In genomic region chr13:107113949-107114690, GRCm38 (mm10) we compare ENCODE assay signal across 9 mouse cellular contexts.
DNase-seq lines count a peak whose midpoint lies in the region; ATAC-seq and TF ChIP-seq lines count a peak whose summit lies in the region.
"Had no signal": no experiment of that assay in that cellular context is flagged by ENCODE, and none has a peak within 500 bp of the region (broad histone marks: within the 10 kb centered on the region; RNA-seq: fewer than 3 reads in every experiment).

No protein-coding gene starts in this region.

- H3K36me3 ChIP-seq in C2C12 (ENCODE audit: control insufficient read depth, insufficient read depth), result no peaks in the 10 kb centered on the region
- H3K36me3 ChIP-seq in embryonic facial prominence, embryonic 12.5 days, result no peaks in the 10 kb centered on the region
- no peaks in the 10 kb centered on the region for H3K36me3 ChIP-seq in limb, embryonic 13.5 days

- no peaks in the 10 kb centered on the region for H3K79me2 ChIP-seq in C2C12 (ENCODE audit: control insufficient read depth, insufficient read depth)

- H3K4me3 ChIP-seq in C2C12 (ENCODE audit: insufficient read depth, poor library complexity, severe bottlenecking), result no peak overlapping the region
- H3K4me3 ChIP-seq in embryonic facial prominence, embryonic 12.5 days, result no peak overlapping the region
- no peak overlapping the region for H3K4me3 ChIP-seq in limb, embryonic 13.5 days
- H3K4me3 ChIP-seq: erythroblast, embryonic 14.5 days had no signal

- 61% methylated on average over 22 of the region's 22 CpGs for WGBS in embryonic facial prominence, embryonic 12.5 days
- 52% methylated on average over 22 of the region's 22 CpGs for WGBS in limb, embryonic 13.5 days

- no peaks in the 10 kb centered on the region for H3K79me3 ChIP-seq in C2C12 (ENCODE audit: low read depth)

- no peak overlapping the region for H3K9ac ChIP-seq in embryonic facial prominence, embryonic 12.5 days
- H3K9ac ChIP-seq in limb, embryonic 13.5 days, result no peak overlapping the region

- no peaks in the 10 kb centered on the region for H3K27me3 ChIP-seq in C2C12 (ENCODE audit: control insufficient read depth, insufficient read depth, insufficient read length)
- H3K27me3 ChIP-seq in embryonic facial prominence, embryonic 12.5 days, result no peaks in the 10 kb centered on the region
- H3K27me3 ChIP-seq in limb, embryonic 13.5 days, result no peaks in the 10 kb centered on the region

- no peaks in the 10 kb centered on the region for H3K4me1 ChIP-seq in embryonic facial prominence, embryonic 12.5 days
- no peaks in the 10 kb centered on the region for H3K4me1 ChIP-seq in limb, embryonic 13.5 days

- ATAC-seq in embryonic facial prominence, embryonic 12.5 days (ENCODE audit: insufficient number of reproducible peaks, insufficient read depth, low FRiP score, low TSS enrichment), result 0 out of 2 replicates have a peak, but pooled peaks have one; percentile 15
- peak; percentile 72; the same call in 1 of the 2 replicates for ATAC-seq in limb, embryonic 13.5 days (ENCODE audit: low FRiP score, low read depth)

- DNase-seq in adrenal gland, postnatal 36 days, result peak; percentile 78 to 84
- peak; percentile 70 to 93 for DNase-seq in heart, adult 18-20 months
- peak; percentile 82 for DNase-seq in kidney, adult 9 months
- DNase-seq in naive thymus-derived CD4-positive, alpha-beta T cell, adult 2 months (ENCODE audit: low read depth), result peak; percentile 85
- peak; percentile 75 to 90 for DNase-seq in spleen, postnatal 4 days (ENCODE audit: low spot score in 2 of 2)

- H3K9me3 ChIP-seq in embryonic facial prominence, embryonic 12.5 days, result no peaks in the 10 kb centered on the region
- H3K9me3 ChIP-seq in limb, embryonic 13.5 days, result no peaks in the 10 kb centered on the region

- TF ChIP-seq CTCF in C2C12 (IDR thresholded peaks at IDR 0.05; ENCODE audit: control insufficient read depth, insufficient read depth, insufficient read length), result peak; percentile 46

- H3K27ac ChIP-seq in embryonic facial prominence, embryonic 12.5 days, result no peak overlapping the region
- no peak overlapping the region for H3K27ac ChIP-seq in limb, embryonic 13.5 days

- no peak overlapping the region for H3K4me2 ChIP-seq in embryonic facial prominence, embryonic 12.5 days (replicated peaks)
- H3K4me2 ChIP-seq in limb, embryonic 13.5 days (replicated peaks), result no peak overlapping the region

- no peak overlapping the region for H3ac ChIP-seq in C2C12 (ENCODE audit: control insufficient read depth, insufficient read length, low read depth)

TF ChIP-seq in C2C12, 6 proteins besides CTCF, POLR2A, EP300 and RAD21:
- TF ChIP-seq MAX (IDR thresholded peaks at IDR 0.05) (no peak), USF1 (IDR thresholded peaks at IDR 0.05; ENCODE audit: low read depth) (no peak), FOSL1 (IDR thresholded peaks at IDR 0.05; ENCODE audit: insufficient read depth, low read length, poor library complexity, severe bottlenecking) (no peak), MYOG (IDR thresholded peaks at IDR 0.05; ENCODE audit: control insufficient read depth, extremely low read depth, insufficient read length) (no peak), MYOD1 (IDR thresholded peaks at IDR 0.05; ENCODE audit: control insufficient read depth, insufficient read length, low read depth) (no peak)
